Mouse (Mus musculus) heart, adult 2 months (tissue): ENCODE measurements at regions not wholly inside any gene's neighbourhood (a gene's known extent, or its start where the extent isn't known, plus 50 kb on each side); places are given as distances from the start of the nearest gene placed in this dataset.

ENCODE experiments used
- CTCF ChIP-seq: fragments of 200-600 bp; IDR thresholded peaks from 2 replicates; pipeline ENCODE4 v1.8.1; 2022; ENCODE audit warnings: antibody characterized with exemption, mild to moderate bottlenecking, moderate library complexity
- EP300 ChIP-seq: fragments of 200-500 bp; IDR thresholded peaks from 2 replicates; pipeline ENCODE4 v1.6.1; 2011; ENCODE audit warnings: low read depth, low read length, control low read depth; ENCODE audit not compliant: insufficient read depth
- POLR2A ChIP-seq: fragments of 200-500 bp; IDR thresholded peaks from 2 replicates; pipeline ENCODE4 v1.6.1; 2011; ENCODE audit warnings: mild to moderate bottlenecking, low read depth, low read length, control low read depth; ENCODE audit not compliant: insufficient read depth

- TF ChIP-seq POLR2A (no peak), CTCF (no peak), EP300 (no peak)
Measured at GRCm38 (mm10) chr12:118562226-118562625, 261.0 kb upstream of the Sp4 start.
